In genomic region chr2:145699414-145700071, GRCm38 (mm10) we compare ENCODE assay signal across 9 mouse cellular contexts. TPM values are rescaled to one million over a fixed set of nuclear protein-coding genes. Genes with fewer than 3 reads are reported as not detected.
A peak's percentile ranks its signal among the peaks of the same experiment; 100 is the strongest.
DNase-seq lines count a peak whose midpoint lies in the region; ATAC-seq and TF ChIP-seq lines count a peak whose summit lies in the region.
"Had no signal": no experiment of that assay in that cellular context is flagged by ENCODE, and none has a peak within 500 bp of the region (broad histone marks: within the 10 kb centered on the region; RNA-seq: fewer than 3 reads in every experiment).

No protein-coding gene starts in this region.

- peak; percentile 49 for TF ChIP-seq CTCF in C2C12 (IDR thresholded peaks at IDR 0.05; ENCODE audit: control insufficient read depth, insufficient read depth, insufficient read length)

- H3K4me3 ChIP-seq in C2C12 (ENCODE audit: insufficient read depth, poor library complexity, severe bottlenecking): no peak overlapping the region
- no peak overlapping the region for H3K4me3 ChIP-seq in heart, embryonic 14.5 days (ENCODE audit: control insufficient read depth in 1 of 2, insufficient read depth in 1 of 2, low read depth in 1 of 2, low read length in 2 of 2)
- H3K4me3 ChIP-seq in kidney, embryonic 14.5 days (ENCODE audit: low read length): no peak overlapping the region
- H3K4me3 ChIP-seq in limb, embryonic 15.5 days: no peak overlapping the region
- H3K4me3 ChIP-seq: embryonic facial prominence, embryonic 13.5 days had no signal

- no peaks in the 10 kb centered on the region for H3K27me3 ChIP-seq in C2C12 (ENCODE audit: control insufficient read depth, insufficient read depth, insufficient read length)
- H3K27me3 ChIP-seq in heart, embryonic 14.5 days (ENCODE audit: control insufficient read depth, insufficient read depth, low read length): no peaks in the 10 kb centered on the region
- H3K27me3 ChIP-seq in kidney, embryonic 14.5 days (ENCODE audit: control insufficient read depth, insufficient read depth, low read length): no peaks in the 10 kb centered on the region
- H3K27me3 ChIP-seq in limb, embryonic 15.5 days: no peaks in the 10 kb centered on the region
- H3K27me3 ChIP-seq: embryonic facial prominence, embryonic 13.5 days had no signal

- H3K4me2 ChIP-seq in heart, embryonic 14.5 days (ENCODE audit: low read length): no peak overlapping the region
- H3K4me2 ChIP-seq in kidney, embryonic 14.5 days (replicated peaks; ENCODE audit: low read depth, low read length): no peak overlapping the region
- H3K4me2 ChIP-seq in limb, embryonic 15.5 days: no peak overlapping the region
- H3K4me2 ChIP-seq: embryonic facial prominence, embryonic 13.5 days had no signal

- no peaks in the 10 kb centered on the region for H3K4me1 ChIP-seq in heart, embryonic 14.5 days (ENCODE audit: control insufficient read depth in 2 of 2, insufficient read depth in 2 of 2, low read length in 2 of 2)
- H3K4me1 ChIP-seq in kidney, embryonic 14.5 days (ENCODE audit: control insufficient read depth, insufficient read depth, low read length): no peaks in the 10 kb centered on the region
- peaks cover 15% of the 10 kb centered on the region for H3K4me1 ChIP-seq in limb, embryonic 15.5 days

- no peaks in the 10 kb centered on the region for H3K9me3 ChIP-seq in heart, embryonic 14.5 days (ENCODE audit: control insufficient read depth, low read length)
- H3K9me3 ChIP-seq in kidney, embryonic 14.5 days (ENCODE audit: control insufficient read depth, low read length): no peaks in the 10 kb centered on the region
- no peaks in the 10 kb centered on the region for H3K9me3 ChIP-seq in limb, embryonic 15.5 days
- H3K9me3 ChIP-seq: embryonic facial prominence, embryonic 13.5 days had no signal

- peak; percentile 48 to 89 for DNase-seq in adrenal gland, adult (ENCODE audit: inconsistent age in 2 of 2, low spot score in 1 of 2)
- peak; percentile 83 for DNase-seq in embryo, embryonic 11 days
- DNase-seq in natural killer cell, adult 2 months (ENCODE audit: low spot score in 2 of 2): no peak

- no peak overlapping the region for H3ac ChIP-seq in C2C12 (ENCODE audit: control insufficient read depth, insufficient read length, low read depth)

- no peak overlapping the region for H3K9ac ChIP-seq in heart, embryonic 14.5 days (ENCODE audit: low read length)
- H3K9ac ChIP-seq in kidney, embryonic 14.5 days (ENCODE audit: low read depth, low read length): no peak overlapping the region
- no peak overlapping the region for H3K9ac ChIP-seq in limb, embryonic 15.5 days
- H3K9ac ChIP-seq: embryonic facial prominence, embryonic 13.5 days had no signal

- WGBS in heart, embryonic 14.5 days: 30% methylated on average over 6 of the region's 6 CpGs
- WGBS in kidney, embryonic 14.5 days: 36% methylated on average over 6 of the region's 6 CpGs
- WGBS in limb, embryonic 15.5 days: 36% methylated on average over 6 of the region's 6 CpGs

- H3K79me2 ChIP-seq in C2C12 (ENCODE audit: control insufficient read depth, insufficient read depth): no peaks in the 10 kb centered on the region

- H3K36me3 ChIP-seq in C2C12 (ENCODE audit: control insufficient read depth, insufficient read depth): no peaks in the 10 kb centered on the region
- no peaks in the 10 kb centered on the region for H3K36me3 ChIP-seq in heart, embryonic 14.5 days (ENCODE audit: control insufficient read depth, insufficient read depth, low read length)
- peaks cover 7% of the 10 kb centered on the region; the same call in 1 of the 2 replicates for H3K36me3 ChIP-seq in kidney, embryonic 14.5 days (ENCODE audit: control insufficient read depth, insufficient read depth, low read length)
- no peaks in the 10 kb centered on the region for H3K36me3 ChIP-seq in limb, embryonic 15.5 days
- H3K36me3 ChIP-seq: embryonic facial prominence, embryonic 13.5 days had no signal

- 0 out of 2 replicates have a peak, but pooled peaks have one; percentile 39 for ATAC-seq in heart, embryonic 14.5 days (ENCODE audit: insufficient number of reproducible peaks, insufficient read depth, low FRiP score, low read depth)
- ATAC-seq in kidney, embryonic 14.5 days (ENCODE audit: low FRiP score, low TSS enrichment): peak; percentile 78; the same call in 1 of the 2 replicates
- 0 out of 2 replicates have a peak, but pooled peaks have one; percentile 52 for ATAC-seq in limb, embryonic 15.5 days (ENCODE audit: insufficient number of reproducible peaks, low FRiP score, low TSS enrichment, low read depth)
- peak; percentile 77 for ATAC-seq in monocyte, adult 5-6 weeks (replicated peaks; ENCODE audit: insufficient number of reproducible peaks, low FRiP score, low TSS enrichment, poor library complexity, severe bottlenecking)

- no peak overlapping the region for H3K27ac ChIP-seq in heart, embryonic 14.5 days (replicated peaks in 1 of 2; ENCODE audit: control insufficient read depth in 1 of 2, insufficient read depth in 1 of 2, low read depth in 2 of 2, low read length in 2 of 2)
- H3K27ac ChIP-seq in kidney, embryonic 14.5 days (ENCODE audit: low read depth, low read length): no peak overlapping the region
- H3K27ac ChIP-seq in limb, embryonic 15.5 days: no peak overlapping the region
- H3K27ac ChIP-seq: embryonic facial prominence, embryonic 13.5 days had no signal

- H3K79me3 ChIP-seq in C2C12 (ENCODE audit: low read depth): no peaks in the 10 kb centered on the region

TF ChIP-seq in C2C12, 6 proteins besides CTCF, POLR2A, EP300 and RAD21:
- TF ChIP-seq MAX (IDR thresholded peaks at IDR 0.05) (peak; percentile 46), MYOD1 (IDR thresholded peaks at IDR 0.05; ENCODE audit: control insufficient read depth, insufficient read length, low read depth) (no peak)
TF ChIP-seq in C2C12: peak in this region for 1.

RNA-seq across cellular contexts. Expression of gene Rin2, which starts 24.5 kb away (rescaled TPM):
- 9.3 TPM for polyA plus RNA-seq in C2C12 (2012; fragmentation: generic; extraction: Trizol)
- 18.9 and 20.8 TPM in 2 replicates for polyA plus RNA-seq in heart, embryonic 14.5 days (2014; fragmentation: Nextera tagmentation; extraction: Ambion mirVana)
- polyA plus RNA-seq in kidney, embryonic 14.5 days (2014; fragmentation: Nextera tagmentation; extraction: Ambion mirVana): 21.3 and 36.3 TPM in 2 replicates
- polyA plus RNA-seq in limb, embryonic 15.5 days (2015; fragmentation: Nextera tagmentation; extraction: Ambion mirVana): 50.4 and 56.0 TPM in 2 replicates
- total RNA-seq in monocyte, adult 5-6 weeks (2017): 27.6 to 46.6 TPM (median 40.6 TPM) in 3 replicates

Comparison
In these comparisons a context has a peak if more than half of its experiments do, and no peak if none do; other contexts are left out.
1. DNase-seq: peak in adrenal gland, adult (2 of 2) and embryo, embryonic 11 days (single experiment); none in natural killer cell, adult 2 months (0 of 2).
2. Peak in every context shown above with its lines, with median percentiles within 50 percentile points of each other: ATAC-seq.